Mouse (Mus musculus): ENCODE measurements around the gene Mprip. TPM values are rescaled to one million over a fixed set of nuclear protein-coding genes. Genes with fewer than 3 reads are reported as not detected.

Mprip gene
- polyA plus RNA-seq, 1 experiment from 2014 or later, result 43.8 TPM

- H3K4me2 ChIP-seq (replicated peaks; ENCODE audit: low read depth, low read length), result no peak overlapping the region
- no peak overlapping the region for H3K27ac ChIP-seq (ENCODE audit: low read length)
- no peaks in the 10 kb centered on the region for H3K36me3 ChIP-seq (ENCODE audit: insufficient read depth, low read length)
- ATAC-seq (ENCODE audit: low FRiP score, low TSS enrichment), result no peak
- H3K27me3 ChIP-seq (ENCODE audit: insufficient read depth, low read length), result no peaks in the 10 kb centered on the region
- H3K9ac ChIP-seq (replicated peaks; ENCODE audit: low read length), result no peak overlapping the region
- H3K4me1 ChIP-seq (ENCODE audit: insufficient read depth, low read length), result no peaks in the 10 kb centered on the region
- H3K9me3 ChIP-seq (ENCODE audit: low read length), result no peaks in the 10 kb centered on the region
- 26% methylated on average over 5 of the region's 5 CpGs for WGBS
- no peak overlapping the region for H3K4me3 ChIP-seq (ENCODE audit: low read length)
Measured at GRCm38 (mm10) chr11:59633037-59633436, 28.1 kb upstream of the Mprip start.

GRCm38 (mm10) chr11:59634001-59634660 is 27.0 kb upstream of the Mprip start:
- WGBS, result 78% methylated on average over 7 of the region's 7 CpGs
- ATAC-seq (ENCODE audit: low FRiP score, low TSS enrichment), result no peak
- no peak overlapping the region for H3K4me3 ChIP-seq (ENCODE audit: low read length)
- H3K9ac ChIP-seq (replicated peaks; ENCODE audit: low read length), result no peak overlapping the region
- no peak overlapping the region for H3K4me2 ChIP-seq (replicated peaks; ENCODE audit: low read depth, low read length)
- H3K9me3 ChIP-seq (ENCODE audit: low read length), result no peaks in the 10 kb centered on the region
- no peaks in the 10 kb centered on the region for H3K4me1 ChIP-seq (ENCODE audit: insufficient read depth, low read length)
- H3K27me3 ChIP-seq (ENCODE audit: insufficient read depth, low read length), result no peaks in the 10 kb centered on the region
- H3K36me3 ChIP-seq (ENCODE audit: insufficient read depth, low read length), result no peaks in the 10 kb centered on the region
- H3K27ac ChIP-seq (ENCODE audit: low read length), result no peak overlapping the region

GRCm38 (mm10) chr11:59635251-59635795 is 25.8 kb upstream of the Mprip start:
- Histone ChIP-seq H3K36me3 (ENCODE audit: insufficient read depth, low read length) (no peaks in the 10 kb centered on the region), H3K9me3 (ENCODE audit: low read length) (no peaks in the 10 kb centered on the region), H3K27ac (ENCODE audit: low read length) (no peak overlapping the region), H3K27me3 (ENCODE audit: insufficient read depth, low read length) (no peaks in the 10 kb centered on the region), H3K4me3 (ENCODE audit: low read length) (no peak overlapping the region), H3K9ac (replicated peaks; ENCODE audit: low read length) (no peak overlapping the region), H3K4me2 (replicated peaks; ENCODE audit: low read depth, low read length) (no peak overlapping the region), H3K4me1 (ENCODE audit: insufficient read depth, low read length) (no peaks in the 10 kb centered on the region)
- no peak for ATAC-seq (ENCODE audit: low FRiP score, low TSS enrichment)
- 84% methylated on average over 9 of the region's 9 CpGs for WGBS

GRCm38 (mm10) chr11:59635821-59636694 is 25.0 kb upstream of the Mprip start:
- Histone ChIP-seq H3K4me3 (ENCODE audit: low read length) (no peak overlapping the region), H3K36me3 (ENCODE audit: insufficient read depth, low read length) (no peaks in the 10 kb centered on the region), H3K9me3 (ENCODE audit: low read length) (no peaks in the 10 kb centered on the region), H3K9ac (replicated peaks; ENCODE audit: low read length) (no peak overlapping the region), H3K27me3 (ENCODE audit: insufficient read depth, low read length) (no peaks in the 10 kb centered on the region), H3K4me1 (ENCODE audit: insufficient read depth, low read length) (no peaks in the 10 kb centered on the region), H3K4me2 (replicated peaks; ENCODE audit: low read depth, low read length) (no peak overlapping the region), H3K27ac (ENCODE audit: low read length) (no peak overlapping the region)
- ATAC-seq (ENCODE audit: low FRiP score, low TSS enrichment), result no peak
- WGBS, result 83% methylated on average over 12 of the region's 12 CpGs

DNA sequence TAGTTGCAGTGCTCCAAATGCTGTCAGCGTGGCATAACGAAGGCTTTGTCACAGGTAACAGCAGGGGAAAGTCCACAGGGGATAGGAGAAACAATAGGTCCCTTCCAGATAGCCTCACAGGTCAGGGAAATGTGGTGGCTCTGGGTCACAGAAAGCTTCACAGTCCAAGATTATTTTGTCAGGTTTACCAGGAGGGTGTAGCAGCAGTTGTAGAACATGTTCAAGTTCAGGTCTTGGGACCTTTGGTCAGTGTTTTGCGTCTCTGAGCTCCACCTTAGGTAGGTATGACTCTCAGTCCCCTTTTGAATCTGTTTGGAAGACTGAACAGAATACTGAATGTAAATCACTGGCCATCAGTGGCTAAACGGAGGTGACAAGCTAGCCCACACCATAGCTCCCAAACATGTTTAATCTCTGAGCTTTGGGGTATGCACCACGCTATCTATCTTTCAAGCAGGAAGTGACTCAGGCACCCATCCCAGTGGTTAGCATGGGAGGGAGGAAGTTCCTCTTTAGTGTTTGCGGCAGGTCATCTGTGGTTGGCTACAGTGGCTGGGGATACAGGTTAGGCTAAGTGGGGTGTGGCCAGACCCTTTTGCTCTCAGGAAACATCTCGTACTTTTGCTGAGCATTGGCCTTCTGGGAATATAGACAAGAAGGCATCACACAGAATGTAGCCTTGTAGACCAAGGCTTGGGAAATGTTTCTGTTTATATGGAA is 24.2 kb upstream of the Mprip start:
- Histone ChIP-seq H3K9ac (replicated peaks; ENCODE audit: low read length) (no peak overlapping the region), H3K4me1 (ENCODE audit: insufficient read depth, low read length) (no peaks in the 10 kb centered on the region), H3K27me3 (ENCODE audit: insufficient read depth, low read length) (no peaks in the 10 kb centered on the region), H3K4me2 (replicated peaks; ENCODE audit: low read depth, low read length) (no peak overlapping the region), H3K9me3 (ENCODE audit: low read length) (no peaks in the 10 kb centered on the region), H3K36me3 (ENCODE audit: insufficient read depth, low read length) (no peaks in the 10 kb centered on the region), H3K27ac (ENCODE audit: low read length) (no peak overlapping the region), H3K4me3 (ENCODE audit: low read length) (no peak overlapping the region)
- WGBS, result 73% methylated on average over 7 of the region's 7 CpGs
- no peak for ATAC-seq (ENCODE audit: low FRiP score, low TSS enrichment)

- Histone ChIP-seq H3K9me3 (ENCODE audit: low read length) (no peaks in the 10 kb centered on the region), H3K4me2 (replicated peaks; ENCODE audit: low read depth, low read length) (no peak overlapping the region), H3K36me3 (ENCODE audit: insufficient read depth, low read length) (no peaks in the 10 kb centered on the region), H3K27ac (ENCODE audit: low read length) (no peak overlapping the region), H3K27me3 (ENCODE audit: insufficient read depth, low read length) (no peaks in the 10 kb centered on the region), H3K4me1 (ENCODE audit: insufficient read depth, low read length) (no peaks in the 10 kb centered on the region), H3K4me3 (ENCODE audit: low read length) (no peak overlapping the region), H3K9ac (replicated peaks; ENCODE audit: low read length) (no peak overlapping the region)
- WGBS, result 76% methylated on average over 4 of the region's 4 CpGs
- ATAC-seq (ENCODE audit: low FRiP score, low TSS enrichment), result no peak
Measured at GRCm38 (mm10) chr11:59639957-59640643, 21.0 kb upstream of the Mprip start.

DNA sequence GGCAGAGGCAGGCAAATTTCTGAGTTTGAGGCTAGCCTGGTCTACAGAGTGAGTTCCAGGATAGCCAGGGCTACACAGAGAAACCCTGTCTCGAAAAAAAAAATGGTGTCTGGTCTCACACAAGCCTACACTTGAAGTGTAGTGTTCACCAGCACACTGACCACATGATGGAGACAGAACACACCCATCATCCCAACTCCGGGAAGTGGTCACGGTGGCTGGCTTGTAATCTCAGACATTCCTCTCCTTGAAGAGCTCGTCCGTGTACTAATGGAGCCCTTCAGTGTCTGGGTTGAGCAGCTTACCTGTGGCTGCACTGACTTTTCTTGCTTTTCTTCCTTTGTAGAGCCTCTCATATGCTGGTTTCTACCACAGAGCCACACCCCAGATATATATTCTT is 19.9 kb upstream of the Mprip start:
- H3K36me3 ChIP-seq (ENCODE audit: insufficient read depth, low read length), result no peaks in the 10 kb centered on the region
- ATAC-seq (ENCODE audit: low FRiP score, low TSS enrichment), result no peak
- no peak overlapping the region for H3K4me2 ChIP-seq (replicated peaks; ENCODE audit: low read depth, low read length)
- H3K9ac ChIP-seq (replicated peaks; ENCODE audit: low read length), result no peak overlapping the region
- H3K4me1 ChIP-seq (ENCODE audit: insufficient read depth, low read length), result no peaks in the 10 kb centered on the region
- WGBS, result 56% methylated on average over 5 of the region's 5 CpGs
- no peak overlapping the region for H3K4me3 ChIP-seq (ENCODE audit: low read length)
- 0 out of 2 replicates have a peak, but pooled peaks cover 6% of the 10 kb centered on the region for H3K27me3 ChIP-seq (ENCODE audit: insufficient read depth, low read length)
- no peaks in the 10 kb centered on the region for H3K9me3 ChIP-seq (ENCODE audit: low read length)
- H3K27ac ChIP-seq (ENCODE audit: low read length), result no peak overlapping the region

- Histone ChIP-seq H3K4me2 (replicated peaks; ENCODE audit: low read depth, low read length) (no peak overlapping the region), H3K4me3 (ENCODE audit: low read length) (no peak overlapping the region), H3K36me3 (ENCODE audit: insufficient read depth, low read length) (no peaks in the 10 kb centered on the region), H3K27me3 (ENCODE audit: insufficient read depth, low read length) (0 out of 2 replicates have a peak, but pooled peaks cover 6% of the 10 kb centered on the region), H3K4me1 (ENCODE audit: insufficient read depth, low read length) (no peaks in the 10 kb centered on the region), H3K27ac (ENCODE audit: low read length) (no peak overlapping the region), H3K9ac (replicated peaks; ENCODE audit: low read length) (no peak overlapping the region), H3K9me3 (ENCODE audit: low read length) (no peaks in the 10 kb centered on the region)
- no peak for ATAC-seq (ENCODE audit: low FRiP score, low TSS enrichment)
- 81% methylated on average over 8 of the region's 8 CpGs for WGBS
Measured at GRCm38 (mm10) chr11:59642420-59642819, 18.7 kb upstream of the Mprip start.

DNA sequence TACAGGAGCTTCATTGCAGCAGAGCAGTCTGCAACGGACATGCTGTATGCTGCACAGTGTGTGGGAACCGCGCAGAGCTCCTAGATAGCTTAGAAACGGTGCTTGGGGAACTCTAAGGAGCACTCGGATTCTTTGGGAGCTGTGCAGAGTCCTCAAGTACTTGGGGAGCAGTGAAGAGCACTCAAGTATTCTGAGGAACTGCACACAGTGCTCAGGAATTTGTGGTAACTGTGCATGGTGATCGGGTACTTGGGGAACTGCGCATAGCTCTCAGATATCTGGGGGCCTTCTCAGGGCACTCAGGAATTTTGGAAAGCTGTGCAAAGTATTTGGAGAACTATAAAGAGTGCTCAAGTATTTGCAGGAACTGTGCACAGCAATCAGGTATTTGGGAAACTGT is 16.1 kb upstream of the Mprip start:
- 0 out of 2 replicates have a peak, but pooled peaks cover 2% of the 10 kb centered on the region for H3K4me1 ChIP-seq (ENCODE audit: insufficient read depth, low read length)
- H3K9me3 ChIP-seq (ENCODE audit: low read length), result no peaks in the 10 kb centered on the region
- no peak overlapping the region for H3K4me3 ChIP-seq (ENCODE audit: low read length)
- H3K4me2 ChIP-seq (replicated peaks; ENCODE audit: low read depth, low read length), result no peak overlapping the region
- no peak for ATAC-seq (ENCODE audit: low FRiP score, low TSS enrichment)
- 65% methylated on average over 7 of the region's 7 CpGs for WGBS
- H3K27me3 ChIP-seq (ENCODE audit: insufficient read depth, low read length), result 0 out of 2 replicates have a peak, but pooled peaks cover 6% of the 10 kb centered on the region
- no peak overlapping the region for H3K27ac ChIP-seq (ENCODE audit: low read length)
- no peak overlapping the region for H3K9ac ChIP-seq (replicated peaks; ENCODE audit: low read length)
- no peaks in the 10 kb centered on the region for H3K36me3 ChIP-seq (ENCODE audit: insufficient read depth, low read length)

Measured in kidney, embryonic 16.5 days (tissue).